Mouse (Mus musculus): ENCODE results near the gene Gstp3. TPM values are rescaled to one million over a fixed set of nuclear protein-coding genes. Genes with fewer than 3 reads are reported as not detected.
"Not testable (repeated sequence)": the region's sequence is repeated elsewhere in the genome, so short reads cannot be mapped to it uniquely, and the experiment has no call there.

Gene Gstp3
- total RNA-seq, 2 experiments from 2014 or later: not detected

GRCm38 (mm10) chr19:4066280-4066679, 6.9 kb upstream of the Gstp3 start:
- DNase-seq: no peak
- intact Hi-C loops (cut with DNase I): no loop called here

GRCm38 (mm10) chr19:4064501-4064900, 5.1 kb upstream of the Gstp3 start:
- intact Hi-C loops (cut with DNase I); DNase-seq: not testable (repeated sequence)

DNA sequence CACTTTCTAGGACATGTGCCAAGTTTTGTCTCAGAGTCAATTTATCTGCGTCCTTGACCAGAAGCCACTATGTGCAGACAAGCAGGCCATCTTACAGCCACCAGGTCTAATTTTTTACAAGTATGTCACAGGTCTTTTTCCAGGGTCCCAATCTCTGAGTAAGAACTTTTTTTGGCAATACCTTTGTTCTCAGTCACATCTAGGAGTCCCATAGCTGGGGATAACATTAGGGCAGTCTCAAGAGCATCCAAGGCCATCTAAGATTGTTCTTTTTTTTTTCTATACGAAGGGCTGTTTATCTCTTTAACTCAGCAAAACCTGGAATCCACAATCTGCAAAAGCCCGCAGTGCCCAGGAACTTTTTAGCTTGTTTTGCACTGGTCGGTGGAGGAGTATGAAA, 4.0 kb upstream of the Gstp3 start:
- intact Hi-C loops (cut with DNase I); DNase-seq: not testable (repeated sequence)

DNA sequence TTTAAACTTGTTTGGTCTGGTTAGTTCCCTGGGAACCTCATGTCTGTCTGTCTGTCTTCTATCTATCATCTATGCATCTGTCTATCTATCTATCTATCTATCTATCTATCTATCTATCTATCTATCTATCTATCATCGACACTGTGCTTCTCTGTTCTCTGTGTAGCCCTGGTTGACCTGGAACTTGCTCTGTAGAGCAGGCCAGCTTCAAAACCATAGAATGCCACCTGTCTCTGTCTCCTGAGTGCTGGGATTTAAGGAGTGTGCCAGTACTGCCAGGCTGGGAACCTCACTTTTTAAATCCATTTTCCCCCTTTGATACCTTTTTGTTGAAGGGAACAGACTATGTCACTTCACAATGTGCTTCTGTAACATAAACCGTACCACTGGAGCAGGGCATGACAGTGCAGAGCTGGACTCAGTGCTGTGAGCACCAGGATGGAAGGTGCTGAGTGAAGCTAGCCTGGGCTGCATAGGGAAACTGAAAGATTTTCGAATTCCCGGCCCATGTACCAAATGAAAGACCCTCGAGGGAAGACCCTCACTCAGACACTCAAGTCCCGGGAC, 1.6 kb upstream of the Gstp3 start:
- no peak for DNase-seq
- intact Hi-C loops (cut with DNase I): no loop called here

DNA sequence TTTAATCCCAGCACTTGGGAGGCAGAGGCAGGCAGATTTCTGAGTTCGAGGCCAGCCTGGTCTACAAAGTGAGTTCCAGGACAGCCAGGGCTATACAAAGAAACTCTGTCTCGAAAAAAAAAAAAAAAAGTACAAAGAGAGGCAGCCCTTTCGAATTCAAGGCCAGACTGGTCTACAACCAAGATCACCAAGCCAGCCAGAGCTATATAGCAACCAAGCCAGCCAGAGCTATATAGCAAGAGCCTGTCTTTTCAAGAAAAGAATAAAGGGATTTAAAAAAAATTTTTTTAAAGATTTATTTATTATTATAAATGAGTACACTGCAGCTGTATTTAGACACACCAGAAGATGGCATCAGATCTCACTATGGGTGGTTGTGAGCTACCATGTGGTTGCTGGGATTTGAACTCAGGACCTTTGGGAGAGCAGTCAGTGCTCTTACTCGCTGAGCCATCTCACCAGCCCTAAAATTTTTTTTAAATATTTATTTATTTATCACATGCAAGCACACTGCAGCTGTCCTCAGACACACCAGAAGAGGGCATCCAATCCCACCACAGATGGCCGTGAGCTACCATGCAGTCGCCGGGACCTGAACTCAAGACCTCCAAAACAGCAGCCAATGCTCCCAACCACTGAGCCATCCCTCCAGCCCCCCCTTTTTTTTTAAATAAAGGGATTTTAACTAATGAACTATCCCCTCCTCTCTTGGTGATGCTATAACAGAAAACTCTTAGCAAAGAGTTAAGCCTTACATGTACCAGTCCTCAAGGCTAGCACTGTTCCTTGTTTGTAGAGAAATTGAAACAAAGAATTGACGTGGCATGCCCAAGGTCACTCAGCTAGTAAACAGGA, 902 bp upstream of the Gstp3 start:
- intact Hi-C loops (cut with DNase I); DNase-seq: not testable (repeated sequence)

DNA sequence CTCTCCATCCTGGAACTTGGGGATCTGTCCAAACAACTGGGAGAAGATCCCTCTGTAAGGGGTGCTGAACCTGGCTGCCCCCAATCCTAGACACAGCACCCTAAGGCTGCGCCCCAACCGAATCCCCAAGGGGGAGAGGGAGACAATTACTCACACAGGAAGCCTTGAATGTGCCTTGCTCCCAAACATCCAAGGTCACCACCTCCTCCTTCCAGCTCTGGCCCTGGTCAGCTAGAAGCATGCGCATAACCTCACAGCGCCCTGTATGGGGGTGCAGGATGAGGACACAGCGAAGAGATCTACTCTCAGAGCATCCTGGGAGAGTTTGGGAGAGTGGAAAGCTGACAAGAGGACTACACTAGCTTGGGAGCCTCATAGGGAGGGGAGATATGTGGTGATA, 788 bp downstream of the Gstp3 start:
- intact Hi-C loops (cut with DNase I): no loop called here
- DNase-seq: no peak

DNA sequence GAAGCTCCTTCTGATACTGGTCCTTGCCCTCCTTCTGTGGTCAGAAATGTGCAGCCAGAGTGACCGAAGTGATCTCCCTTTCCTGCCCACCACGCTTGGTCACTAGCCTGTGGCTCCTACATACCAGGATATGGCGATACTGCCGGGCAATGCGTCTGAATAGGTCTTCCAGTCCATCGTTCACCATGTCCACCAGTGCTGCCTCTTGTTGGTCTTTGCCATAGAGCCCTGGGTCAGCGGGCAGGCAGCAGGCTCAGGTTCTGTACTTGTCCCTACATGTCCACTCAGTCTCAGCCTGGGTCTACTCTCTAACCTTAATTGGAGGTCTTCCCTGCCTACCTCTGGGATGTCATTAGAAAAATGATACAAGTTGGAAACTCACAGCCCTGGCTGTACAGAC, 1.4 kb downstream of the Gstp3 start:
- intact Hi-C loops (cut with DNase I): no loop called here
- DNase-seq: no peak

GRCm38 (mm10) chr19:4057389-4057788, 2.0 kb downstream of the Gstp3 start:
- no peak for DNase-seq
- intact Hi-C loops (cut with DNase I): no loop called here

DNA sequence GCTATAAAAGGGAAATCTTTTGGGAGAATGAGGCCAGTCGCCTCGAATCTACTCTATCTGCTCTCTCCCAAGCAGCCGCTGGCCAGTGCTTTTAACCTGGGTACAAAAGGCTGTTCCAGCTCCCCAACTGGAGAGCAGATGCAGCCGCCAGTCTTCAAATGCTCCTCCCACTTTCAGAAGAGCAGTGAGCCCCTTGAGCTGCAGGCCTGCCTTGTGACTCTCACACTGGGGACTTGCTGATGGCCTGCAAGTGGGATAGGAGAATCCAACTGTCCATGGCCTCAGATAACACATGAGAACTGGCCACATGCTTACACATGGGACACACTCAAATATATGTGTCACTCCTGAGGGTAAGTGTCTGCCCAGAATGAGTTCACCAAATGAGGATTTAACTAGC, 2.6 kb downstream of the Gstp3 start:
- DNase-seq: no peak
- intact Hi-C loops (cut with DNase I): no loop called here

GRCm38 (mm10) chr19:4055947-4056693, 3.2 kb downstream of the Gstp3 start:
- DNase-seq: no peak
- intact Hi-C loops (cut with DNase I): no loop called here

DNA sequence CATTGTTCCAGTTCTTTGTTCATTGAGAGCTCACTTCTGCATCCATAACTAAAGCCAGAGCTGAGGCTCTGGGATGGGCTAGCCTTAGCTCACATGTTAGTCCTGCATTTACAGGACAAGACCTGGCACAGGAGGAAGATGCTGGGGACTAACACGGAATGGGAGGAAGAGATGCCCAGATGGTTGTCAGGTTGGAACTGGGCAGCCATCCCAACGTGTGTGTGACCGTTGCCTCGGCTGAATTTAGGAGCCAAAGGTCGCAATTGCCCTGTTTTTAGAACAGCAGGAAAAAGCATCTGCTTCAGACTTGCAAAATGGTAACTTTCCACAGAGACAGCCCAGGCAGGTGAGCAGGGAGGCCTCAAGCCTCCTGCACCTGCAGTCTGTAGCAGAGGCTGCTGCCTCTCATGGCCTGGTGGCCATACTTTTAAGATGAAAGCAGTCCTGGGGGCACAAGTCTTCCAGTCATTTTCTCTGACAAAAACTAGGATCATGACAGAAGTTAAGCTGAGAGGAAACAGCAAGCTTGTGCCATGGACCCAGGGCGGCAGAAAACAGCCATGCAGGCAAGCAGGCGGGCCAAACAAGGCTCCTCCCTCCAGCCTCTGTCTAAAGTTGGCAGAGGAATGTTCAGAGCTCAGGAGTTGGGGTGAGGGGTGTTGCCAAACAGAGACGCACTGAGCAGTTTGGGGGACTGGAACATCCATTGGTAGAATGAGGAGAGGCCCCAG, 4.0 kb downstream of the Gstp3 start:
- intact Hi-C loops (cut with DNase I): no loop called here
- DNase-seq: no peak

DNA sequence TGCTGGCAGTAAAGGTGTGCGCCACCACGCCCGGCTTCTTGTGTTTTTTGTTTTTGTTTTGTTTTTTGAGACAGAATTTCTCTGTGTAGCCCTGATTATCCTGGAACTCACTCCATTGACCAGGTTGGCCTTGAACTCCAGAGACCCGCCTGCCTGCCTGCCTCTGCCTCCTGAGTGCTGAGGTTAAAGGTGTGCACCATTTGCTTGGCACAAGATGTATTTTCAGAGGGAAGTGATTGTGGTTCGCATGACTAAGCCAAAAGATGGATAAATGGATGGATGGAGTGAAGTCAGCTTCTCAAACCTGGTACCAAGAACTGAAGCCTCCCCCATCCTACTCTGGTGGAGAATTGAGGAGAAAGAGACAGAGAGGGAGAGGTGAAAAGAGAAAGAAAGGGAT, 4.8 kb downstream of the Gstp3 start:
- DNase-seq: no peak
- intact Hi-C loops (cut with DNase I): loop anchor here (5.0 kb wide), 1 partner anchor 173 kb away; no protein-coding TSS in a partner anchor

GRCm38 (mm10) chr19:4052516-4053030, 6.8 kb downstream of the Gstp3 start:
- DNase-seq: no peak
- intact Hi-C loops (cut with DNase I): loop anchor here (2.0 to 5.0 kb wide), 2 partner anchors 28 to 175 kb away; partner anchors contain the start of gene Cabp2

GRCm38 (mm10) chr19:4051741-4052515, 7.4 kb downstream of the Gstp3 start:
- intact Hi-C loops (cut with DNase I): loop anchor here (2.0 to 5.0 kb wide), 2 partner anchors 29 to 175 kb away; partner anchors contain the start of gene Cabp2
- peak; percentile 75 to 83 for DNase-seq

DNA sequence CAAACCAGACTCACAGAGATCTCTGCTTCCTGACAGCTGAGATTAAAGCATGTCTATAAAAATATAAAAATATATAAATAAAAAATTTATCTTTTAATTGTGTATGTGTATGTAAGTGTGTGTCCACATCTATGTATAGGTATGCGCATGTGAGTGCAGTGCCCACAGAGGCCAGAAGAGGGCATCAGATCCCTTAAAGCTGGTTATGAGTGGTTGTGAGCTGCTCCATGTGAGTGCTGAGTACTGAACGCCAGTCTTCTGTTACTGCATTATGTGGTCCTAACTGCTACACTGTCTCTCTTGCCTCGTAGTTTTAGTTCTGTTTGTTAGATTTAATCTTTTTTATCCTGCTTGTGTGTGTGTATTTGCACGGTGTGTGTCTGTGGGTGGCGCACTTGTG, 8.4 kb downstream of the Gstp3 start:
- DNase-seq: no peak
- intact Hi-C loops (cut with DNase I): loop anchor here (5.0 kb wide), 1 partner anchor 176 kb away; no protein-coding TSS in a partner anchor

GRCm38 (mm10) chr19:4049069-4049468, 10.3 kb downstream of the Gstp3 start:
- intact Hi-C loops (cut with DNase I); DNase-seq: not testable (repeated sequence)

GRCm38 (mm10) chr19:4047859-4048258, 11.5 kb downstream of the Gstp3 start:
- intact Hi-C loops (cut with DNase I): loop anchor here (1.0 kb wide), 1 partner anchor 29 kb away; no protein-coding TSS in a partner anchor
- peak; percentile 81 to 90 for DNase-seq

DNA sequence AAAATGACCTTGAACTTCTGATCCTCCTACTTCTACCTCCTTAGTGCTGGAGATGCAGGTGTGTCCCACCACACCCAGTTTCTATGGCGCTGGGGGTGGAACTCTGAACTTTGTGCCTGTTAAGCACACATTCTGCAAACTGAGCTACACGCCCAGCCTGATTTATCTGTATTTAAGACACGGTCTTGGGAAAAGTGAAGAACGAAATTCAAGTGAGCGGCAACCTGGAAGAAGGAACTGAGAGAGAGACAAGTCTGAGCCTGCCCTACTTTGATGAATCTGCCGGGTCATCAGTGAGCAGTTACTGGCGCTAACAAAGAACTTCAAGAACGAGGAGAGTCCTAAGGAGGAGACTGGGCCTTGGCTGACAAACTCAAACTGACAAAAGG, 12.5 kb downstream of the Gstp3 start:
- no peak for DNase-seq
- intact Hi-C loops (cut with DNase I): no loop called here
